Mouse (Mus musculus) stomach, embryonic 14.5 days (tissue): ENCODE measurements around the gene Tle3. TPM values are rescaled to one million over a fixed set of nuclear protein-coding genes. Genes with fewer than 3 reads are reported as not detected.

Experiments used
- ATAC-seq: fragments of 200-750 bp; cut with Nextera tagmentation; 2 replicates; pipeline ENCODE4 v1.8.0; 2017; ENCODE audit warnings: low read depth, moderate TSS enrichment; ENCODE audit not compliant: insufficient number of reproducible peaks, insufficient read depth, low FRiP score
- H3K27ac ChIP-seq: fragments of 300-500 bp; sonication (generic); 2 replicates; pipeline ENCODE4 v1.5.1; 2014; ENCODE audit warnings: mild to moderate bottlenecking, low read length, moderate library complexity, mixed read lengths
- H3K27me3 ChIP-seq: fragments of 300-500 bp; sonication (generic); 2 replicates; pipeline ENCODE4 v1.6.1; 2014; ENCODE audit warnings: low read length, control low read depth, mixed read lengths; ENCODE audit not compliant: control insufficient read depth, insufficient read depth
- H3K36me3 ChIP-seq: fragments of 300-500 bp; sonication (generic); 2 replicates; pipeline ENCODE4 v1.6.1; 2014; ENCODE audit warnings: mild to moderate bottlenecking, control low read depth, low read length, moderate library complexity, mixed read lengths; ENCODE audit not compliant: control insufficient read depth, insufficient read depth
- H3K4me1 ChIP-seq: fragments of 300-500 bp; sonication (generic); 2 replicates; pipeline ENCODE4 v1.6.1; 2014; ENCODE audit warnings: low read length, control low read depth, mixed read lengths; ENCODE audit not compliant: control insufficient read depth, insufficient read depth
- H3K4me2 ChIP-seq: fragments of 300-500 bp; sonication (generic); replicated peaks from 2 replicates; pipeline ENCODE4 v1.6.1; 2014; ENCODE audit warnings: low read depth, low read length, control low read depth
- H3K4me3 ChIP-seq: fragments of 300-500 bp; sonication (generic); 2 replicates; pipeline ENCODE4 v1.5.1; 2014; ENCODE audit warnings: low read depth, low read length, control low read depth
- H3K9ac ChIP-seq: fragments of 300-500 bp; sonication (generic); replicated peaks from 2 replicates; pipeline ENCODE4 v1.6.1; 2014; ENCODE audit warnings: low read depth, mild to moderate bottlenecking, control low read depth, low read length, moderate library complexity, mixed read lengths
- H3K9me3 ChIP-seq: fragments of 300-500 bp; sonication (generic); 2 replicates; pipeline ENCODE4 v1.6.1; 2016; ENCODE audit warnings: low read depth, low read length, control low read depth; ENCODE audit not compliant: control insufficient read depth
- WGBS: fragments of 180-500 bp; shearing (Covaris S2); extraction: QIAGEN DNeasy Blood & Tissue Kit; methylation state at CpG from one replicate; pipeline ENCODE4 v1.1.7; 2014; 5-methylcytosine and 5-hydroxymethylcytosine counted together
- polyA plus RNA-seq: library from polyadenylated mRNA; unstranded; fragments of >200 nt; fragmentation: Nextera tagmentation; extraction: Ambion mirVana; gene quantifications from 2 replicates; pipeline ENCODE4 v1.2.1, GENCODE M21; 2014

The Tle3 gene
- polyA plus RNA-seq, 1 experiment from 2014 or later, result 31.9 TPM

DNA sequence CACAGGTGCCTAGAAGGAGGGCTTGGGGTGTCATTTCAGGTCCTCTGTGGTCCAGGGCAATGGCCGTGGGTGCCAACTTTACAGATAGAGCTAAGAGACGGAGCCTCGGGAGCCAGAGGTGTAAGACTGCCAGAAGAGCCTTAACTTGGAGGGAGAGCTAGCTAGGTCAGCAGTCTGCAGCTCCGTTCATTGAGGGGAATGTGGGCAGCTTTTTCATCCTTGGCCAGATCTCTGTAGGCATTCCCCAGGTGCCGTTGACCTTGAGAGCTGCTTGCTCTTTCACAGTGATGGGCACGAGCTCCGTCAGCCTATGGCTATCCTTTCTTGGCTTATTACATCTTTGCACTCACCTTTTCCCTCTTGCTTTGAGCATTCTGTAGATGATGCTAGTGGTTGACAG lies 28.0 kb downstream of the Tle3 start:
- no peak overlapping the region for H3K4me2 ChIP-seq
- no peak for ATAC-seq
- no peaks in the 10 kb centered on the region for H3K9me3 ChIP-seq
- H3K27me3 ChIP-seq, result no peaks in the 10 kb centered on the region
- peaks cover 26% of the 10 kb centered on the region for H3K4me1 ChIP-seq
- H3K4me3 ChIP-seq, result no peak overlapping the region
- peaks cover 72% of the 10 kb centered on the region for H3K36me3 ChIP-seq
- H3K27ac ChIP-seq, result no peak overlapping the region
- H3K9ac ChIP-seq, result no peak overlapping the region
- WGBS, result 92% methylated on average over 7 of the region's 7 CpGs

GRCm38 (mm10) chr9:61401664-61402063 lies 29.5 kb downstream of the Tle3 start:
- Histone ChIP-seq H3K36me3 (peaks cover 67% of the 10 kb centered on the region), H3K4me2 (no peak overlapping the region), H3K4me1 (peaks cover 29% of the 10 kb centered on the region), H3K9me3 (no peaks in the 10 kb centered on the region), H3K27ac (no peak overlapping the region), H3K27me3 (no peaks in the 10 kb centered on the region), H3K4me3 (no peak overlapping the region), H3K9ac (no peak overlapping the region)
- WGBS, result 50% methylated on average over 9 of the region's 9 CpGs
- no peak for ATAC-seq

DNA sequence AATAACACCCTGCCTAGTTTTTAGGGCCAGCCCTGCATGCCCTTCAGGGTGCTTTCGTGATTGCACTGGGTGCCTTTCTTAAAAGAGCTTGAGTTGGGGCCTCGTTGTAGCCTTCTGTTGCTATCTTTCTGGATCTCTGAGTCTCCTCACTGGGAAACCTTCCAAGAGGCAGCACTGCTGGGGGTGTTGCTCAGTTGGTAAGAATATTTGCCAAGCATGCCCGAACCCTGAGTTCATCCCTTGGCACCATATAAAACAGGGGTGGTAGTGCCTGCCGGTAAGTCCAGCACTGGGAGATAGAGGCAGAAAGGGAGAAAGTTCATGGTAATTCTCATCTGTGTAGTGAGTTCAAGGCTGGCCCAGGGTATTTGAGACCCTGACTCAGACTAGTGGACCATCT lies 30.1 kb downstream of the Tle3 start:
- peaks cover 26% of the 10 kb centered on the region for H3K4me1 ChIP-seq
- H3K27me3 ChIP-seq, result no peaks in the 10 kb centered on the region
- ATAC-seq, result no peak
- no peak overlapping the region for H3K4me2 ChIP-seq
- no peak overlapping the region for H3K4me3 ChIP-seq
- peaks cover 69% of the 10 kb centered on the region for H3K36me3 ChIP-seq
- no peak overlapping the region for H3K9ac ChIP-seq
- H3K27ac ChIP-seq, result no peak overlapping the region
- WGBS, result 91% methylated on average over 4 of the region's 4 CpGs
- H3K9me3 ChIP-seq, result no peaks in the 10 kb centered on the region

GRCm38 (mm10) chr9:61402716-61403115 lies 30.6 kb downstream of the Tle3 start:
- Histone ChIP-seq H3K36me3 (peaks cover 71% of the 10 kb centered on the region), H3K27me3 (no peaks in the 10 kb centered on the region), H3K4me2 (no peak overlapping the region), H3K27ac (no peak overlapping the region), H3K4me1 (peaks cover 26% of the 10 kb centered on the region), H3K9me3 (no peaks in the 10 kb centered on the region), H3K4me3 (no peak overlapping the region), H3K9ac (no peak overlapping the region)
- ATAC-seq, result no peak
- WGBS, result 87% methylated on average over 5 of the region's 5 CpGs

DNA sequence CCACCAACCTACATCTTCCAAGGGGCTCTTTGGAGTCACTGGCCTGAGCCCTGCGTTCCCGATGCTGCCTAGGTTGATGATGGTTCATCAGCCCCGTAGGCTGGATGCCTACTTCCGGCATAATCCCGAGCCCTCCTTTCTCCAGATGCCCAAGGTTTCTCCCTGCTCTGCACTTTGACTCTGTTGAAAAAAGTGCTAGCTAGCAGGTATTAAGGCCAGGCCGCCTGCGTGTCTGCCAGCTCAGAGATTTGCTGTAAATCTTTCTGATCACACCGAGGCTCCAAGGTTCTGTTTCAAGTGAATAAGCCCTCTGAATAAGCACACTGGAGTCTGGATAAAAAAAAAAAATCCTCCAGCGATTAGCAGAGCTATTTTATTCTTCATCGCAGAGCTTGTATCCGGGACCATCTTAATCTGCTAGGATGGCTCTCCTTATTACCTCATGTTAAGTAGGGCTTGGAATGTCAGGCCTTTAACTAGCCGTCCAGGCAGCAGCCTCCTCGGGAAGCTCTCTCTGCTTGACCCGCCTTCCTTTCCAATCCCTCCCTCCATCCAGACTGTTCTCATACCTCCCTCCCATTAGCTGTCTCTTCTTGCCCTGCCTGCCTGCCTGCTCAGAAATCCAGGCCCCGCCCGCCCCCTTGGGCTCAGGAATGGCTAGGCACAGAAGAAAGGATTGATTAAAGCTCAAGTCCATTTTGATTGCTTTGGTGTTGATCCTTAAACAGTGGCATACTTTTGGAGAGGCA lies 31.9 kb downstream of the Tle3 start:
- WGBS, result 63% methylated on average over 16 of the region's 16 CpGs
- ATAC-seq, result no peak

GRCm38 (mm10) chr9:61404615-61404980 lies 32.4 kb downstream of the Tle3 start:
- peaks cover 71% of the 10 kb centered on the region for H3K36me3 ChIP-seq
- H3K4me2 ChIP-seq, result no peak overlapping the region
- no peak for ATAC-seq
- H3K4me3 ChIP-seq, result no peak overlapping the region
- no peak overlapping the region; the same call in 1 of the 2 replicates for H3K27ac ChIP-seq
- no peaks in the 10 kb centered on the region for H3K9me3 ChIP-seq
- 62% methylated on average over 3 of the region's 3 CpGs for WGBS
- H3K9ac ChIP-seq, result no peak overlapping the region
- peaks cover 26% of the 10 kb centered on the region for H3K4me1 ChIP-seq
- H3K27me3 ChIP-seq, result no peaks in the 10 kb centered on the region

More for the DNA sequence above, 31.9 kb downstream of the Tle3 start:
- Histone ChIP-seq H3K27me3 (no peaks in the 10 kb centered on the region), H3K4me3 (no peak overlapping the region), H3K9me3 (no peaks in the 10 kb centered on the region), H3K4me2 (no peak overlapping the region), H3K27ac (no peak overlapping the region), H3K36me3 (peaks cover 71% of the 10 kb centered on the region), H3K9ac (no peak overlapping the region), H3K4me1 (peaks cover 26% of the 10 kb centered on the region)

- H3K27ac ChIP-seq, result no peak overlapping the region; the same call in 1 of the 2 replicates
- H3K4me3 ChIP-seq, result no peak overlapping the region
- peaks cover 26% of the 10 kb centered on the region for H3K4me1 ChIP-seq
- no peaks in the 10 kb centered on the region for H3K9me3 ChIP-seq
- 24% methylated on average over 19 of the region's 19 CpGs for WGBS
- 0 out of 2 replicates have a peak overlapping the region, but pooled peaks have one; percentile 7 for H3K4me2 ChIP-seq
- H3K9ac ChIP-seq, result no peak overlapping the region
- ATAC-seq, result peak; percentile 66
- H3K36me3 ChIP-seq, result peaks cover 75% of the 10 kb centered on the region
- no peaks in the 10 kb centered on the region for H3K27me3 ChIP-seq
Observed at GRCm38 (mm10) chr9:61404998-61405621, 32.9 kb downstream of the Tle3 start.

DNA sequence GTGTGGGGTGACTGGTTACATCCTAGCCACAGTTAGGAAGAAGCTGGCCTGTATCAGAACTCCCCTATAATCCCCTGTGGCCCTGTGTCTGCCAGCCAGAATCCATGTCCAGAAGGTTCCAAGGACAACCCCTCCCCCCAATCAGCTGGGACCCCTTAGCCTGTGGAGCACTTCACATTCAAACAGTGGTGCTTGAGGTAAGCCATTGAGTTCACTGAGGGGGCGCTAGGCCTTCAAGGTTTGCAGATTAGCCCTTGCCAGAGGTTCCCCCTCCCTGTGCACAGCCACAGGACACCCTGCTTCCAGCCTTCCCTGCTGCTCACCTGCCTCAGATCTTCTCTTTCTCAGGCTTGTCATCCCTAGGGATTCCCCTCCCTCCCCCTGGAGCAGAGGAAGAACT lies 34.2 kb downstream of the Tle3 start:
- Histone ChIP-seq H3K4me2 (no peak overlapping the region), H3K27me3 (no peaks in the 10 kb centered on the region), H3K4me1 (peaks cover 19% of the 10 kb centered on the region), H3K4me3 (no peak overlapping the region), H3K9me3 (no peaks in the 10 kb centered on the region), H3K9ac (no peak overlapping the region), H3K27ac (no peak overlapping the region), H3K36me3 (peaks cover 75% of the 10 kb centered on the region)
- WGBS, result 94% methylated on average over 1 of the region's 1 CpGs
- ATAC-seq, result no peak
